Mouse (Mus musculus) heart, embryonic 15.5 days (tissue): ENCODE data around the gene Prmt7. TPM values are rescaled to one million over a fixed set of nuclear protein-coding genes. Genes with fewer than 3 reads are reported as not detected.

Source experiments
- ATAC-seq: fragments of 200-750 bp; cut with Nextera tagmentation; replicated peaks from 2 replicates; pipeline ENCODE4 v1.8.0; 2017; ENCODE audit warnings: low read depth, moderate TSS enrichment; ENCODE audit not compliant: insufficient number of reproducible peaks, insufficient read depth, low FRiP score
- H3K27ac ChIP-seq: fragments of 300-500 bp; sonication (generic); 2 replicates; pipeline ENCODE4 v1.5.1; 2015; ENCODE audit warnings: mild to moderate bottlenecking, inconsistent platforms
- H3K27me3 ChIP-seq: fragments of 300-500 bp; sonication (generic); 2 replicates; pipeline ENCODE4 v1.6.1; 2015; ENCODE audit warnings: inconsistent platforms
- H3K36me3 ChIP-seq: fragments of 300-500 bp; sonication (generic); 2 replicates; pipeline ENCODE4 v1.6.1; 2015; ENCODE audit warnings: mild to moderate bottlenecking, inconsistent platforms
- H3K4me1 ChIP-seq: fragments of 300-500 bp; sonication (generic); replicated peaks from 2 replicates; pipeline ENCODE4 v1.6.1; 2015; ENCODE audit warnings: inconsistent platforms
- H3K4me2 ChIP-seq: fragments of 300-500 bp; sonication (generic); 2 replicates; pipeline ENCODE4 v1.6.1; 2015; ENCODE audit warnings: inconsistent platforms, mild to moderate bottlenecking, moderate library complexity
- H3K4me3 ChIP-seq: fragments of 300-500 bp; sonication (generic); 2 replicates; pipeline ENCODE4 v1.5.1; 2015; ENCODE audit warnings: mild to moderate bottlenecking, inconsistent platforms
- H3K9ac ChIP-seq: fragments of 300-500 bp; sonication (generic); 2 replicates; pipeline ENCODE4 v1.6.1; 2015; ENCODE audit warnings: mild to moderate bottlenecking, inconsistent platforms
- H3K9me3 ChIP-seq: fragments of 300-500 bp; sonication (generic); replicated peaks from 2 replicates; pipeline ENCODE4 v1.6.1; 2016; ENCODE audit warnings: inconsistent platforms
- WGBS: fragments of 180-500 bp; shearing (Covaris S2); methylation state at CpG from one replicate; pipeline ENCODE4 v1.1.7; 2015; ENCODE audit warnings: mixed read lengths; 5-methylcytosine and 5-hydroxymethylcytosine counted together
- polyA plus RNA-seq: library from polyadenylated mRNA; unstranded; fragments of >200 nt; fragmentation: Nextera tagmentation; extraction: Ambion mirVana; gene quantifications from 2 replicates; pipeline ENCODE4 v1.2.1, GENCODE M21; 2015

The Prmt7 gene
- polyA plus RNA-seq, result 28.0 and 37.4 TPM in 2 replicates

- Histone ChIP-seq H3K4me1 (peaks cover 14% of the 10 kb centered on the region), H3K9me3 (no peaks in the 10 kb centered on the region), H3K27ac (peak within 1 kb of the TSS; percentile 93), H3K4me3 (peak within 1 kb of the TSS; percentile 84), H3K9ac (peak within 1 kb of the TSS; percentile 86), H3K36me3 (peaks cover 35% of the 10 kb centered on the region), H3K27me3 (no peaks in the 10 kb centered on the region), H3K4me2 (peak within 1 kb of the TSS; percentile 71)
- peak; percentile 99 for ATAC-seq
- under 1% methylated on average over 52 of the region's 52 CpGs for WGBS
Observed at GRCm38 (mm10) chr8:106210821-106211345, at the start of gene Prmt7, which contains the start of gene Slc7a6os. TSS of gene Prmt7 (plus strand) at chr8:106210936. TSS of gene Slc7a6os (minus strand) at chr8:106210935.

GRCm38 (mm10) chr8:106163251-106163650 is 47.5 kb upstream of the Prmt7 start:
- Histone ChIP-seq H3K9ac (no peak overlapping the region), H3K27me3 (no peaks in the 10 kb centered on the region), H3K4me2 (no peak overlapping the region), H3K4me3 (no peak overlapping the region), H3K36me3 (peaks cover 18% of the 10 kb centered on the region; the same call in 1 of the 2 replicates), H3K4me1 (peaks cover 16% of the 10 kb centered on the region), H3K27ac (no peak overlapping the region), H3K9me3 (no peaks in the 10 kb centered on the region)
- 83% methylated on average over 9 of the region's 9 CpGs for WGBS
- ATAC-seq, result no peak

GRCm38 (mm10) chr8:106165460-106165859 is 45.3 kb upstream of the Prmt7 start:
- peaks cover 18% of the 10 kb centered on the region; the same call in 1 of the 2 replicates for H3K36me3 ChIP-seq
- ATAC-seq, result no peak
- H3K4me3 ChIP-seq, result no peak overlapping the region
- H3K9ac ChIP-seq, result no peak overlapping the region
- H3K9me3 ChIP-seq, result no peaks in the 10 kb centered on the region
- H3K4me1 ChIP-seq, result peaks cover 22% of the 10 kb centered on the region
- H3K4me2 ChIP-seq, result no peak overlapping the region
- no peak overlapping the region for H3K27ac ChIP-seq
- WGBS, result 46% methylated on average over 4 of the region's 4 CpGs
- no peaks in the 10 kb centered on the region for H3K27me3 ChIP-seq

GRCm38 (mm10) chr8:106168356-106169016 is 42.2 kb upstream of the Prmt7 start, which contains the start of gene Slc7a6:
TSS of gene Slc7a6 (plus strand) at chr8:106168857.
- H3K9ac ChIP-seq, result peak within 1 kb of the TSS; percentile 68
- peaks cover 22% of the 10 kb centered on the region for H3K4me1 ChIP-seq
- no peaks in the 10 kb centered on the region for H3K9me3 ChIP-seq
- no peaks in the 10 kb centered on the region for H3K27me3 ChIP-seq
- H3K4me3 ChIP-seq, result peak within 1 kb of the TSS; percentile 65
- H3K4me2 ChIP-seq, result peak within 1 kb of the TSS; percentile 85
- WGBS, result under 1% methylated on average over 59 of the region's 59 CpGs
- peak; percentile 90 for ATAC-seq
- H3K27ac ChIP-seq, result peak within 1 kb of the TSS; percentile 72
- H3K36me3 ChIP-seq, result peaks cover 2% of the 10 kb centered on the region; the same call in 1 of the 2 replicates

- H3K36me3 ChIP-seq, result no peaks in the 10 kb centered on the region
- WGBS, result under 1% methylated on average over 54 of the region's 54 CpGs
- peak overlapping the region; percentile 65 for H3K4me3 ChIP-seq
- peak; percentile 53; the same call in 1 of the 2 replicates for ATAC-seq
- peak overlapping the region; percentile 68 for H3K9ac ChIP-seq
- no peaks in the 10 kb centered on the region for H3K9me3 ChIP-seq
- H3K27me3 ChIP-seq, result no peaks in the 10 kb centered on the region
- peak overlapping the region; percentile 85 for H3K4me2 ChIP-seq
- H3K27ac ChIP-seq, result peak overlapping the region; percentile 72
- peaks cover 22% of the 10 kb centered on the region for H3K4me1 ChIP-seq
Observed at GRCm38 (mm10) chr8:106169017-106169933, 41.5 kb upstream of the Prmt7 start.

- Histone ChIP-seq H3K27ac (no peak overlapping the region), H3K4me1 (peaks cover 22% of the 10 kb centered on the region), H3K4me3 (peak overlapping the region; percentile 65)
Observed at GRCm38 (mm10) chr8:106169934-106170480, 40.7 kb upstream of the Prmt7 start.

GRCm38 (mm10) chr8:106173566-106173965 is 37.2 kb upstream of the Prmt7 start:
- no peak for ATAC-seq
- Histone ChIP-seq H3K9ac (no peak overlapping the region), H3K4me1 (peaks cover 19% of the 10 kb centered on the region), H3K4me3 (no peak overlapping the region), H3K9me3 (no peaks in the 10 kb centered on the region), H3K27ac (no peak overlapping the region), H3K36me3 (no peaks in the 10 kb centered on the region), H3K4me2 (no peak overlapping the region), H3K27me3 (no peaks in the 10 kb centered on the region)
- WGBS, result 88% methylated on average over 3 of the region's 3 CpGs

More at GRCm38 (mm10) chr8:106169934-106170480, 40.7 kb upstream of the Prmt7 start:
- WGBS, result 21% methylated on average over 6 of the region's 6 CpGs
- no peaks in the 10 kb centered on the region for H3K36me3 ChIP-seq
- peak overlapping the region; percentile 68 for H3K9ac ChIP-seq
- no peak for ATAC-seq
- H3K9me3 ChIP-seq, result no peaks in the 10 kb centered on the region
- peak overlapping the region; percentile 85 for H3K4me2 ChIP-seq
- no peaks in the 10 kb centered on the region for H3K27me3 ChIP-seq

- Histone ChIP-seq H3K36me3 (0 out of 2 replicates have a peak, but pooled peaks cover 2% of the 10 kb centered on the region), H3K4me2 (no peak overlapping the region), H3K9me3 (no peaks in the 10 kb centered on the region), H3K4me1 (peaks cover 13% of the 10 kb centered on the region), H3K27ac (no peak overlapping the region), H3K27me3 (no peaks in the 10 kb centered on the region), H3K4me3 (no peak overlapping the region), H3K9ac (no peak overlapping the region)
- no peak for ATAC-seq
- WGBS, result 26% methylated on average over 1 of the region's 1 CpGs
Observed at GRCm38 (mm10) chr8:106176891-106177290, 33.8 kb upstream of the Prmt7 start.

- Histone ChIP-seq H3K9me3 (no peaks in the 10 kb centered on the region), H3K4me1 (peaks cover 13% of the 10 kb centered on the region), H3K4me3 (no peak overlapping the region), H3K9ac (no peak overlapping the region), H3K27ac (no peak overlapping the region), H3K27me3 (no peaks in the 10 kb centered on the region), H3K4me2 (no peak overlapping the region), H3K36me3 (0 out of 2 replicates have a peak, but pooled peaks cover 2% of the 10 kb centered on the region)
- no peak for ATAC-seq
- WGBS, result 68% methylated on average over 1 of the region's 1 CpGs
Observed at GRCm38 (mm10) chr8:106177594-106177993, 33.1 kb upstream of the Prmt7 start.

GRCm38 (mm10) chr8:106178428-106178827 is 32.3 kb upstream of the Prmt7 start:
- Histone ChIP-seq H3K9me3 (no peaks in the 10 kb centered on the region), H3K4me3 (no peak overlapping the region), H3K4me1 (peaks cover 13% of the 10 kb centered on the region), H3K27me3 (no peaks in the 10 kb centered on the region), H3K27ac (no peak overlapping the region), H3K36me3 (0 out of 2 replicates have a peak, but pooled peaks cover 2% of the 10 kb centered on the region), H3K9ac (no peak overlapping the region), H3K4me2 (no peak overlapping the region)
- 74% methylated on average over 2 of the region's 2 CpGs for whole genome bisulfite sequencing
- no peak for ATAC-seq
